Mouse (Mus musculus): ENCODE measurements around the gene Proser2. TPM values are rescaled to one million over a fixed set of nuclear protein-coding genes. Genes with fewer than 3 reads are reported as not detected.

The Proser2 gene
- polyA plus RNA-seq, 1 experiment from 2014 or later: 29.0 TPM

Other genes starting within 250 kb of the Proser2 start
- 66.9 and 70.4 TPM in 2 replicates for gene Sec61a2, start 234.8 kb downstream of the Proser2 start, polyA plus RNA-seq (2015; fragmentation: Nextera tagmentation; extraction: Ambion mirVana)
- 2.4 and 3.4 TPM in 2 replicates for gene Dhtkd1, start 187.4 kb downstream of the Proser2 start, polyA plus RNA-seq (2015; fragmentation: Nextera tagmentation; extraction: Ambion mirVana)
- 10.4 and 11.3 TPM in 2 replicates for gene Upf2, start 178.7 kb downstream of the Proser2 start, polyA plus RNA-seq (2015; fragmentation: Nextera tagmentation; extraction: Ambion mirVana)
- 12.1 and 13.6 TPM in 2 replicates for gene Echdc3, start 82.8 kb upstream of the Proser2 start, polyA plus RNA-seq (2015; fragmentation: Nextera tagmentation; extraction: Ambion mirVana)
- gene Usp6nl, start 192.5 kb upstream of the Proser2 start, polyA plus RNA-seq (2015; fragmentation: Nextera tagmentation; extraction: Ambion mirVana): 9.4 and 10.4 TPM in 2 replicates